Mouse (Mus musculus): ENCODE measurements around the gene Gm45234. TPM values are rescaled to one million over a fixed set of nuclear protein-coding genes. Genes with fewer than 3 reads are reported as not detected.
A peak's percentile ranks its signal among the peaks of the same experiment; 100 is the strongest.

Gm45234 gene
- polyA plus RNA-seq, 1 experiment from 2014 or later = not detected

- 0 out of 2 replicates have a peak, but pooled peaks cover 3% of the 10 kb centered on the region for H3K4me1 ChIP-seq (ENCODE audit: insufficient read depth)
- no peak overlapping the region for H3K4me3 ChIP-seq (ENCODE audit: low read depth, low read length)
- no peaks in the 10 kb centered on the region for H3K27me3 ChIP-seq (ENCODE audit: insufficient read depth, low read length)
- TF ChIP-seq CTCF (IDR thresholded peaks at IDR 0.05; ENCODE audit: low read depth) = no peak
- no peak overlapping the region for H3K27ac ChIP-seq (ENCODE audit: low read depth)
- DNase-seq (no peak), ATAC-seq (ENCODE audit: insufficient read depth) (no peak)
- no peaks in the 10 kb centered on the region for H3K36me3 ChIP-seq (ENCODE audit: insufficient read depth)
- H3K9me3 ChIP-seq (ENCODE audit: low read depth, low read length) = no peaks in the 10 kb centered on the region
- H3K9ac ChIP-seq = no peak overlapping the region
- 80% methylated on average over 3 of the region's 3 CpGs for WGBS
- no peak overlapping the region for H3K4me2 ChIP-seq
Observed at GRCm38 (mm10) chr6:124791911-124792310, 36.1 kb upstream of the Gm45234 start.

DNA sequence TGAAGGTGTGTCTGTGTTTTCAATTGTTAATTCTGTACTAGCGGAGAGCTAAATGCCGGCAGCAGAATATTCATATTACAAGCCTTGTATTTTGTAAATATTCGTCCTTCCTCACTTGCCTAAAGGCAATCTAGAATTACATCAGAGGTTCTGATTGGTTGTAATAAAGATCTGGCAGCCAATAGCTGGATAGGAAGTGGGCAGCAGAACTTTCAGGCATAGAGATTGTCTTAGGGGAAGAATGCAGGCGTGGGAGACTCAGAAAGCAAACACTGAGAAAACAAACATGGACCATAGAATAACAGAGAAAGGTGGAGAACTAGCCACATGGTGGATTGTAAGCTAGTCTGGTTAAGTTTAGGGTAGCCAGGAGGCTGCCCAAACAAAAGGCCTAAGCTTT is 34.3 kb upstream of the Gm45234 start:
- Histone ChIP-seq H3K27ac (ENCODE audit: low read depth) (no peak overlapping the region), H3K9me3 (ENCODE audit: low read depth, low read length) (no peaks in the 10 kb centered on the region), H3K4me1 (ENCODE audit: insufficient read depth) (0 out of 2 replicates have a peak, but pooled peaks cover 3% of the 10 kb centered on the region), H3K9ac (no peak overlapping the region), H3K36me3 (ENCODE audit: insufficient read depth) (no peaks in the 10 kb centered on the region), H3K4me3 (ENCODE audit: low read depth, low read length) (no peak overlapping the region), H3K4me2 (no peak overlapping the region), H3K27me3 (ENCODE audit: insufficient read depth, low read length) (no peaks in the 10 kb centered on the region)
- 53% methylated on average over 4 of the region's 4 CpGs for WGBS
- TF ChIP-seq CTCF (IDR thresholded peaks at IDR 0.05; ENCODE audit: low read depth) = no peak
- DNase-seq = peak; percentile 33
- ATAC-seq (ENCODE audit: insufficient read depth) = peak; percentile 50

DNA sequence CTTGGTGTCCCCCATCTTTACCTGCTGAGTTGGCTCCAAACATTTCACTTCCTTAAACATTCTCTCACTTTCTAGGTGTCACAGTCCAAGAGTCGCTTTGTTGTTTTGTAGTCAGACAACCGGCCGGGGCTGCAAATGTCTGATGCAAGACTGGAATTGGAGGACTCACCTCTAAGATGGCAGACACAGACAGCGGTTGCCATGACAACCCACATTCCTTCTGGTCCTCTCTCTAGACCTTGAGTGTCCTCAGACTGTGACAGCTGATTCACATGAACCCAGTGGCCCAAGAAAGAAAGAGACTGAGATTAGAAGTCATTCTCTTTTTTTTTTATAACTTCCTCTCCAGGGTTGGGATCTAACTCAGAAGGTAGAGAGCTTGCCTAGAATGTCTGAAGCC is 33.7 kb upstream of the Gm45234 start:
- Histone ChIP-seq H3K9me3 (ENCODE audit: low read depth, low read length) (no peaks in the 10 kb centered on the region), H3K4me2 (no peak overlapping the region), H3K36me3 (ENCODE audit: insufficient read depth) (no peaks in the 10 kb centered on the region), H3K27ac (ENCODE audit: low read depth) (no peak overlapping the region), H3K4me3 (ENCODE audit: low read depth, low read length) (no peak overlapping the region), H3K9ac (no peak overlapping the region), H3K27me3 (ENCODE audit: insufficient read depth, low read length) (no peaks in the 10 kb centered on the region), H3K4me1 (ENCODE audit: insufficient read depth) (0 out of 2 replicates have a peak, but pooled peaks cover 3% of the 10 kb centered on the region)
- ATAC-seq (ENCODE audit: insufficient read depth) (no peak), DNase-seq (no peak)
- 66% methylated on average over 4 of the region's 4 CpGs for WGBS
- no peak for TF ChIP-seq CTCF (IDR thresholded peaks at IDR 0.05; ENCODE audit: low read depth)

DNA sequence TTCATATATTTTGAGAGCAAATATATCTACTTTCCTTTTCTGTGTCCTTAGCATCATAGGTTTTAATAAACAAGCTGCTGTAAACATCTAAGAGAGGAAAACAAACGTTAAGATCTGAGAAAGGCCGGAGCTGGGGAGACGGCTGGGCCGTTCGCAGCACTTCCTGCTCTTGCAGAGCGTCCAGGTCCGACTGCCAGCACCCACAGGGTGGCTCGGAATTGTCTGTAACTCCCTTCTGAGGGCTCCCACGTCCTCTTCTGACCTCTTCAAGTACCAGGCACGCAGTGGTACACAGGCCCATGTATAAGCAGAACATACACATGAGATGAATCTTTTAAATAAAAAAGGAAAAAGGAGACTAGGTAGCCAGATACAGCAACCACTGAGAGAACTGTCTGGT is 31.9 kb upstream of the Gm45234 start:
- H3K27me3 ChIP-seq (ENCODE audit: insufficient read depth, low read length) = no peaks in the 10 kb centered on the region
- H3K4me3 ChIP-seq (ENCODE audit: low read depth, low read length) = no peak overlapping the region
- ATAC-seq (ENCODE audit: insufficient read depth) = no peak
- 62% methylated on average over 10 of the region's 10 CpGs for WGBS
- H3K36me3 ChIP-seq (ENCODE audit: insufficient read depth) = no peaks in the 10 kb centered on the region
- H3K9ac ChIP-seq = no peak overlapping the region
- 0 out of 2 replicates have a peak, but pooled peaks cover 5% of the 10 kb centered on the region for H3K4me1 ChIP-seq (ENCODE audit: insufficient read depth)
- no peak overlapping the region for H3K4me2 ChIP-seq
- H3K9me3 ChIP-seq (ENCODE audit: low read depth, low read length) = no peaks in the 10 kb centered on the region
- DNase-seq = no peak
- TF ChIP-seq CTCF (IDR thresholded peaks at IDR 0.05; ENCODE audit: low read depth) = no peak
- H3K27ac ChIP-seq (ENCODE audit: low read depth) = no peak overlapping the region

GRCm38 (mm10) chr6:124786756-124787420 is 31.1 kb upstream of the Gm45234 start:
- no peak for DNase-seq
- no peak for TF ChIP-seq CTCF (IDR thresholded peaks at IDR 0.05; ENCODE audit: low read depth)
- Histone ChIP-seq H3K4me2 (no peak overlapping the region), H3K4me1 (ENCODE audit: insufficient read depth) (0 out of 2 replicates have a peak, but pooled peaks cover 7% of the 10 kb centered on the region), H3K27me3 (ENCODE audit: insufficient read depth, low read length) (no peaks in the 10 kb centered on the region), H3K9me3 (ENCODE audit: low read depth, low read length) (no peaks in the 10 kb centered on the region), H3K4me3 (ENCODE audit: low read depth, low read length) (no peak overlapping the region), H3K9ac (no peak overlapping the region), H3K27ac (ENCODE audit: low read depth) (no peak overlapping the region), H3K36me3 (ENCODE audit: insufficient read depth) (no peaks in the 10 kb centered on the region)
- WGBS = 54% methylated on average over 8 of the region's 8 CpGs
- no peak for ATAC-seq (ENCODE audit: insufficient read depth)

DNA sequence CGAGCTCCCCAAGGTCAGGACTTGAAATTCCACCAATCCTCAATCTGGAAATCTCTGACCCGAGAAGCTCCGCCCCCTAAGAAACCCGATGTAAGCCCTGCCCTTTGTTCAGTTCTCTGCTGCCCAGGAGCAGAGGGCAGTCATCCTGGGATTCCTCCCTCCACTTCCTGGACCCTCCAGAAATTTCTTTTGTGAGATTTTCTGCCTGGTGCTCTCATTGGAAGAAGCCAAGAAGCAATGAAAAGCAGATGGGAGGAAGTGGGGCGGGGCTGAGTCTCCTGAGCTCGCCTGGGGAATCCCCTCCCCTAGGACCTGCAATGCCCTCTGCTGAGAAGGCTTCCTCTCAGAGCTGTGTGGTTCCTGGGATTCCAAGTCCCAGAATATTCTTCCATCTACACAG is 26.6 kb upstream of the Gm45234 start:
- no peak for TF ChIP-seq CTCF (IDR thresholded peaks at IDR 0.05; ENCODE audit: low read depth)
- Histone ChIP-seq H3K4me2 (peak overlapping the region; percentile 44), H3K4me1 (ENCODE audit: insufficient read depth) (peaks cover 8% of the 10 kb centered on the region; the same call in 1 of the 2 replicates), H3K27me3 (ENCODE audit: insufficient read depth, low read length) (0 out of 2 replicates have a peak, but pooled peaks cover 4% of the 10 kb centered on the region), H3K27ac (ENCODE audit: low read depth) (no peak overlapping the region), H3K9me3 (ENCODE audit: low read depth, low read length) (no peaks in the 10 kb centered on the region), H3K4me3 (ENCODE audit: low read depth, low read length) (0 out of 2 replicates have a peak overlapping the region, but pooled peaks have one; percentile 12), H3K36me3 (ENCODE audit: insufficient read depth) (no peaks in the 10 kb centered on the region), H3K9ac (no peak overlapping the region)
- DNase-seq (peak; percentile 60), ATAC-seq (ENCODE audit: insufficient read depth) (0 out of 2 replicates have a peak, but pooled peaks have one; percentile 29)
- 20% methylated on average over 6 of the region's 6 CpGs for WGBS

DNA sequence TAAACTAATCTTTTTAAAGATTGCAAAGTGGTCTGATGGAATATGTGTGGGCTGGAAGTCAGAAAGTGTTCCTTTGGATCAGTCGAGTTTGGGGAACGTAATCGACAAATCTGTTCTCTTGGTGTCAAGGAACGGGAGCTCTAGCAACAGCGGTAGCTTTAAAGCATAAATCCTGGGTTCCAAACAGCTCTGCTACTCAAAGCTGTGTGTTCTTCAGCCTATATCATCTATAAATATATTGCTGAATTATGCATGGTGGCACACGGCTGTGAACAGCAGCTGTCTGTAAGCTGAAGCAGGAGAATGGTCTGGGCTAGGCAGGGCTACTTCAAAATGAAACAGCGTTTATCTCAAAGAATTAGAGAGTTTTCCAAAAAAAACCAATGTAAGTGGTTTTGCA is 25.1 kb upstream of the Gm45234 start:
- ATAC-seq (ENCODE audit: insufficient read depth) (no peak), DNase-seq (no peak)
- TF ChIP-seq CTCF (IDR thresholded peaks at IDR 0.05; ENCODE audit: low read depth) = no peak
- H3K36me3 ChIP-seq (ENCODE audit: insufficient read depth) = no peaks in the 10 kb centered on the region
- no peak overlapping the region for H3K9ac ChIP-seq
- no peak overlapping the region for H3K4me3 ChIP-seq (ENCODE audit: low read depth, low read length)
- H3K27me3 ChIP-seq (ENCODE audit: insufficient read depth, low read length) = 0 out of 2 replicates have a peak, but pooled peaks cover 4% of the 10 kb centered on the region
- H3K27ac ChIP-seq (ENCODE audit: low read depth) = no peak overlapping the region
- H3K4me1 ChIP-seq (ENCODE audit: insufficient read depth) = peaks cover 8% of the 10 kb centered on the region; the same call in 1 of the 2 replicates
- H3K4me2 ChIP-seq = no peak overlapping the region
- no peaks in the 10 kb centered on the region for H3K9me3 ChIP-seq (ENCODE audit: low read depth, low read length)
- WGBS = 81% methylated on average over 7 of the region's 7 CpGs

All from lung, embryonic 14.5 days (tissue).